Mouse (Mus musculus) heart, adult 2 months (tissue): ENCODE measurements around the gene Ifitm10.
"Not testable (repeated sequence)": the region's sequence is repeated elsewhere in the genome, so short reads cannot be mapped to it uniquely, and the experiment has no call there.

ENCODE experiments used
- CTCF ChIP-seq: fragments of 200-600 bp; IDR thresholded peaks from 2 replicates; pipeline ENCODE4 v1.8.1; 2022; ENCODE audit warnings: antibody characterized with exemption, mild to moderate bottlenecking, moderate library complexity
- EP300 ChIP-seq: fragments of 200-500 bp; IDR thresholded peaks from 2 replicates; pipeline ENCODE4 v1.6.1; 2011; ENCODE audit warnings: low read depth, low read length, control low read depth; ENCODE audit not compliant: insufficient read depth
- POLR2A ChIP-seq: fragments of 200-500 bp; IDR thresholded peaks from 2 replicates; pipeline ENCODE4 v1.6.1; 2011; ENCODE audit warnings: mild to moderate bottlenecking, low read depth, low read length, control low read depth; ENCODE audit not compliant: insufficient read depth

DNA sequence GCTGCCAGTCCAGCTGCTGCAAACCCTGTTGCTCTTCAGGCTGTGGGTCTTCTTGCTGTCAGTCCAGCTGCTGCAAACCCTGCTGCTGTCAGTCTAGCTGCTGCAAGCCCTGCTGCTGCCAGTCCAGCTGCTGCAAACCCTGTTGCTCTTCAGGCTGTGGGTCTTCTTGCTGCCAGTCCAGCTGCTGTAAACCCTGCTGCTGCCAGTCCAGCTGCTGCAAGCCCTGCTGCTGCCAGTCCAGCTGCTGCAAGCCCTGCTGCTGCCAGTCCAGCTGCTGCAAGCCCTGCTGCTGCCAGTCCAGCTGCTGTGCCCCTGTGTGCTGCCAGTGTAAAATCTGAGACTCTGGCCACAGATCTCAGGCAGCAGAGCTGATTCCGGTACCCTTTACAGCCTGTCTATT, 69.6 kb downstream of the Ifitm10 start:
- not testable (repeated sequence) for TF ChIP-seq CTCF, POLR2A, EP300
